Mouse (Mus musculus) intestine, embryonic 14.5 days (tissue): ENCODE data around the gene Gm49388. TPM values are rescaled to one million over a fixed set of nuclear protein-coding genes. Genes with fewer than 3 reads are reported as not detected.

Source experiments
- ATAC-seq: fragments of 200-750 bp; cut with Nextera tagmentation; replicated peaks from 2 replicates; pipeline ENCODE4 v1.8.0; 2017; ENCODE audit warnings: low read depth, moderate number of reproducible peaks, moderate TSS enrichment, moderate library complexity; ENCODE audit not compliant: low FRiP score, low TSS enrichment
- DNase-seq: peaks from one replicate; pipeline ENCODE4 v3.0.0-alpha.2; 2018; ENCODE audit warnings: low spot score
- H3K27ac ChIP-seq: fragments of 300-500 bp; sonication (generic); 2 replicates; pipeline ENCODE4 v1.5.1; 2014; ENCODE audit warnings: low read depth, mild to moderate bottlenecking, control low read depth
- H3K27me3 ChIP-seq: fragments of 300-500 bp; sonication (generic); replicated peaks from 2 replicates; pipeline ENCODE4 v1.6.1; 2014; ENCODE audit warnings: low read length, control low read depth; ENCODE audit not compliant: control insufficient read depth, insufficient read depth
- H3K36me3 ChIP-seq: fragments of 300-500 bp; sonication (generic); 2 replicates; pipeline ENCODE4 v1.6.1; 2014; ENCODE audit warnings: low read length, control low read depth; ENCODE audit not compliant: control insufficient read depth, insufficient read depth
- H3K4me1 ChIP-seq: fragments of 300-500 bp; sonication (generic); replicated peaks from 2 replicates; pipeline ENCODE4 v1.6.1; 2014; ENCODE audit warnings: low read length, control low read depth, mixed read lengths; ENCODE audit not compliant: control insufficient read depth, insufficient read depth
- H3K4me2 ChIP-seq: fragments of 300-500 bp; sonication (generic); 2 replicates; pipeline ENCODE4 v1.6.1; 2014; ENCODE audit warnings: low read length
- H3K4me3 ChIP-seq: fragments of 300-500 bp; sonication (generic); 2 replicates; pipeline ENCODE4 v1.5.1; 2014; ENCODE audit warnings: low read depth, low read length, control low read depth, mixed read lengths
- H3K9ac ChIP-seq: fragments of 300-500 bp; sonication (generic); 2 replicates; pipeline ENCODE4 v1.6.1; 2014; ENCODE audit warnings: mild to moderate bottlenecking, low read length
- H3K9me3 ChIP-seq: fragments of 300-500 bp; sonication (generic); 2 replicates; pipeline ENCODE4 v1.6.1; 2016; ENCODE audit warnings: low read length, control low read depth; ENCODE audit not compliant: control insufficient read depth
- WGBS: fragments of 180-500 bp; shearing (Covaris S2); extraction: QIAGEN DNeasy Blood & Tissue Kit; methylation state at CpG from one replicate; pipeline ENCODE4 v1.1.7; 2014; 5-methylcytosine and 5-hydroxymethylcytosine counted together
- polyA plus RNA-seq: library from polyadenylated mRNA; unstranded; fragments of >200 nt; fragmentation: Nextera tagmentation; extraction: Ambion mirVana; gene quantifications from 2 replicates; pipeline ENCODE4 v1.2.1, GENCODE M21; 2014

Gene Gm49388
- polyA plus RNA-seq: 0.43 TPM in 1 of 2 replicates, not detected in the other

DNA sequence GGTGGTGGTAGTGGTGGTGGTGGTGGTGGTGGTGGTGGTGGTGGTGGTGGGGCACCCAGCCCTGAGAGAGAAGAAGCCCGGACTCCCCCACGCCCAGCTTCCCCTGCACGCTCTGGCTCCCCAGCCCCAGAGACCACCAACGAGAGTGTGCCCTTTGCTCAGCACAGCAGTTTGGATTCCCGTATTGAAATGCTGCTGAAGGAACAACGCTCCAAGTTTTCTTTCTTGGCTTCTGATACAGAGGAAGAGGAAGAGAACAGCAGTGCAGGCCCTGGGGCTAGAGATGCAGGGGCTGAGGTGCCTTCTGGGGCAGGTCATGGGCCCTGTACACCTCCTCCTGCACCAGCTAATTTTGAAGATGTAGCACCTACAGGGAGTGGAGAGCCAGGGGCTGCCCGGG is at the start of gene Gm49388:
Gm49388 (plus strand) TSS at position 301 of the 400 bp plus-strand sequence.
- H3K4me3 ChIP-seq: no peak within 1 kb of the TSS
- peaks cover 97% of the 10 kb centered on the region for H3K36me3 ChIP-seq
- DNase-seq (no peak), ATAC-seq (no peak)
- H3K27me3 ChIP-seq: no peaks in the 10 kb centered on the region
- no peak within 1 kb of the TSS for H3K9ac ChIP-seq
- H3K9me3 ChIP-seq: no peaks in the 10 kb centered on the region
- 94% methylated on average over 7 of the region's 7 CpGs for WGBS
- no peak within 1 kb of the TSS for H3K27ac ChIP-seq
- H3K4me2 ChIP-seq: no peak within 1 kb of the TSS
- no peaks in the 10 kb centered on the region for H3K4me1 ChIP-seq

- ATAC-seq: no peak
- no peaks in the 10 kb centered on the region for H3K9me3 ChIP-seq
- under 1% methylated on average over 26 of the region's 26 CpGs for WGBS
- H3K27ac ChIP-seq: peak within 1 kb of the TSS; percentile 83
- H3K4me3 ChIP-seq: peak within 1 kb of the TSS; percentile 71
- peak within 1 kb of the TSS; percentile 82 for H3K9ac ChIP-seq
- H3K4me2 ChIP-seq: peak within 1 kb of the TSS; percentile 89
- DNase-seq: peak; percentile 89
- H3K4me1 ChIP-seq: peaks cover 12% of the 10 kb centered on the region
- H3K36me3 ChIP-seq: peaks cover 14% of the 10 kb centered on the region
- no peaks in the 10 kb centered on the region for H3K27me3 ChIP-seq
Measured at GRCm38 (mm10) chr7:127744366-127745045, 40.9 kb upstream of the Gm49388 start, which contains the start of gene Fbxl19. TSS of gene Fbxl19 (plus strand) at chr7:127744543.

DNA sequence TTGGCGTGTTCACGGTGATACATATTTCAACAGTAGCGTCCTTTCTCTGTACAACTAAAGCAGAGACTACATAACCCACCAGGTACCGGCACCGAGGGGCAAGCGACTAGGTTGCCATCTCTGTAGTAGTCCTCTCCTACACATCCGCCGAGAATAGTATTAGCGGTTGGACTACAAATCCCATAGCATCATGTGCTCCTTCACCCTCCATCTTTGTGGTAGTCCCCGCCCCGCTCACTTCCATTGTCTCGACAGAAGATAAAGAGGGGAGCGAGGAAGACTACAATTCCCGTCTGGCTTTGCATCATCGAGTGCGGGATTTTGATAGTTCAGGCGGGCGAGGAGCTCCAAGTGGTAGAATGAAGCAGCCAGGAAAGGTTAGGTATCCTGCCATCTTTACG is 40.2 kb upstream of the Gm49388 start:
- ATAC-seq: peak; percentile 78
- Histone ChIP-seq H3K9me3 (no peaks in the 10 kb centered on the region), H3K36me3 (peaks cover 21% of the 10 kb centered on the region), H3K27ac (peak overlapping the region; percentile 83), H3K27me3 (no peaks in the 10 kb centered on the region), H3K4me3 (peak overlapping the region; percentile 71), H3K4me2 (peak overlapping the region; percentile 89), H3K4me1 (peaks cover 12% of the 10 kb centered on the region), H3K9ac (peak overlapping the region; percentile 82)
- WGBS: under 1% methylated on average over 19 of the region's 19 CpGs
- peak; percentile 92 for DNase-seq

- ATAC-seq: peak; percentile 84
- peaks cover 12% of the 10 kb centered on the region for H3K4me1 ChIP-seq
- peak; percentile 96 for DNase-seq
Measured at GRCm38 (mm10) chr7:127745652-127746493, 39.5 kb upstream of the Gm49388 start.

GRCm38 (mm10) chr7:127746494-127747491 is 38.6 kb upstream of the Gm49388 start:
- Histone ChIP-seq H3K9ac (peak overlapping the region; percentile 82), H3K27ac (peak overlapping the region; percentile 83), H3K27me3 (no peaks in the 10 kb centered on the region), H3K9me3 (no peaks in the 10 kb centered on the region), H3K4me3 (peak overlapping the region; percentile 71), H3K36me3 (peaks cover 36% of the 10 kb centered on the region), H3K4me1 (peaks cover 12% of the 10 kb centered on the region), H3K4me2 (peak overlapping the region; percentile 89)
- DNase-seq (peak; percentile 76), ATAC-seq (peak; percentile 17)
- WGBS: under 1% methylated on average over 26 of the region's 62 CpGs

More at GRCm38 (mm10) chr7:127745652-127746493, 39.5 kb upstream of the Gm49388 start:
- Histone ChIP-seq H3K36me3 (peaks cover 27% of the 10 kb centered on the region), H3K27ac (peak overlapping the region; percentile 83), H3K9ac (peak overlapping the region; percentile 82), H3K9me3 (no peaks in the 10 kb centered on the region), H3K27me3 (no peaks in the 10 kb centered on the region), H3K4me3 (peak overlapping the region; percentile 71), H3K4me2 (peak overlapping the region; percentile 89)
- WGBS: under 1% methylated on average over 39 of the region's 39 CpGs

- H3K27ac ChIP-seq: peak overlapping the region; percentile 83; the same call in 1 of the 2 replicates
- no peaks in the 10 kb centered on the region for H3K9me3 ChIP-seq
- H3K27me3 ChIP-seq: no peaks in the 10 kb centered on the region
- DNase-seq (no peak), ATAC-seq (no peak)
- peak overlapping the region; percentile 82 for H3K9ac ChIP-seq
- 39% methylated on average over 6 of the region's 6 CpGs for WGBS
- peaks cover 12% of the 10 kb centered on the region for H3K4me1 ChIP-seq
- peak overlapping the region; percentile 71 for H3K4me3 ChIP-seq
- peak overlapping the region; percentile 89 for H3K4me2 ChIP-seq
- peaks cover 45% of the 10 kb centered on the region for H3K36me3 ChIP-seq
Measured at GRCm38 (mm10) chr7:127747559-127748234, 37.7 kb upstream of the Gm49388 start.

DNA sequence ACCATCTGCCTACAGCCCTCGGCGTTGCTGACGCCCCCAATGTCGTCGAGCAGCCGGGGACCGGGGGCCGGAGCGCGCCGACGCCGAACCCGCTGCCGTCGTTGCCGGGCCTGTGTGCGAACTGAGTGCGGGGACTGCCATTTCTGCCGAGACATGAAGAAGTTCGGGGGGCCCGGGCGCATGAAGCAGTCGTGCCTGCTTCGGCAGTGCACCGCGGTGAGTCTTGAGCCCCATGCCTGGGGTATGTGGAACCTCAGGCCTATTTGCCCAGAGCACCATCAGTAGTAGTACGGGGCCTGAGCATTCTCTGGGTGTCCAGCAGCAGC is 37.2 kb upstream of the Gm49388 start:
- peaks cover 50% of the 10 kb centered on the region for H3K36me3 ChIP-seq
- 92% methylated on average over 28 of the region's 28 CpGs for WGBS

More for the DNA sequence above, 37.2 kb upstream of the Gm49388 start:
- ATAC-seq (no peak), DNase-seq (no peak)
- no peak overlapping the region for H3K4me3 ChIP-seq
- no peaks in the 10 kb centered on the region for H3K9me3 ChIP-seq
- no peak overlapping the region for H3K4me2 ChIP-seq
- peaks cover 12% of the 10 kb centered on the region for H3K4me1 ChIP-seq
- H3K27me3 ChIP-seq: no peaks in the 10 kb centered on the region
- no peak overlapping the region for H3K9ac ChIP-seq
- H3K27ac ChIP-seq: no peak overlapping the region
